Mouse (Mus musculus): Measurements from ENCODE around the gene Map3k13.

The Map3k13 gene

GRCm38 (mm10) chr16:21793875-21794696, at the start of gene Map3k13:
TSS of gene Map3k13 (plus strand) at chr16:21794346.
- peak; percentile 93 to 98 for DNase-seq (ENCODE audit: low spot score in 2 of 2)

- no peak for DNase-seq (ENCODE audit: low spot score in 2 of 2)
Observed at GRCm38 (mm10) chr16:21758447-21758846, 35.7 kb upstream of the Map3k13 start.

- peak in 1 of 2 experiments; percentile 45 for DNase-seq (ENCODE audit: low spot score in 2 of 2)
Observed at GRCm38 (mm10) chr16:21768255-21768654, 25.9 kb upstream of the Map3k13 start.

GRCm38 (mm10) chr16:21769667-21770066, 24.5 kb upstream of the Map3k13 start:
- DNase-seq (ENCODE audit: low spot score in 2 of 2) = peak in 1 of 2 experiments; percentile 43

- DNase-seq (ENCODE audit: low spot score in 2 of 2) = no peak
Observed at GRCm38 (mm10) chr16:21774725-21775124, 19.4 kb upstream of the Map3k13 start.

GRCm38 (mm10) chr16:21778293-21778866, 15.8 kb upstream of the Map3k13 start:
- DNase-seq (ENCODE audit: low spot score in 2 of 2) = no peak

GRCm38 (mm10) chr16:21779149-21779548, 15.0 kb upstream of the Map3k13 start:
- no peak for DNase-seq (ENCODE audit: low spot score in 2 of 2)

GRCm38 (mm10) chr16:21781277-21781676, 12.9 kb upstream of the Map3k13 start:
- no peak for DNase-seq (ENCODE audit: low spot score in 2 of 2)

GRCm38 (mm10) chr16:21781895-21782294, 12.3 kb upstream of the Map3k13 start:
- DNase-seq (ENCODE audit: low spot score in 2 of 2) = no peak

GRCm38 (mm10) chr16:21782807-21783206, 11.3 kb upstream of the Map3k13 start:
- no peak for DNase-seq (ENCODE audit: low spot score in 2 of 2)

GRCm38 (mm10) chr16:21785000-21785399, 9.1 kb upstream of the Map3k13 start:
- no peak for DNase-seq (ENCODE audit: low spot score in 2 of 2)

- no peak for DNase-seq (ENCODE audit: low spot score in 2 of 2)
Observed at GRCm38 (mm10) chr16:21786317-21786716, 7.8 kb upstream of the Map3k13 start.

- DNase-seq (ENCODE audit: low spot score in 2 of 2) = peak; percentile 54 to 72
Observed at GRCm38 (mm10) chr16:21787516-21788353, 6.4 kb upstream of the Map3k13 start, which contains the start of gene Ehhadh. TSS of gene Ehhadh (minus strand) at chr16:21787807.

- no peak for DNase-seq (ENCODE audit: low spot score in 2 of 2)
Observed at GRCm38 (mm10) chr16:21788581-21788980, 5.6 kb upstream of the Map3k13 start.

GRCm38 (mm10) chr16:21789180-21789579, 5.0 kb upstream of the Map3k13 start:
- no peak for DNase-seq (ENCODE audit: low spot score in 2 of 2)

- no peak for DNase-seq (ENCODE audit: low spot score in 2 of 2)
Observed at GRCm38 (mm10) chr16:21790469-21790868, 3.7 kb upstream of the Map3k13 start.

GRCm38 (mm10) chr16:21791779-21792178, 2.4 kb upstream of the Map3k13 start:
- peak in 1 of 2 experiments; percentile 40 for DNase-seq (ENCODE audit: low spot score in 2 of 2)

- peak in 1 of 2 experiments; percentile 55 for DNase-seq (ENCODE audit: low spot score in 2 of 2)
Observed at GRCm38 (mm10) chr16:21793080-21793810, 901 bp upstream of the Map3k13 start.

GRCm38 (mm10) chr16:21794697-21795045, 525 bp downstream of the Map3k13 start:
- DNase-seq (ENCODE audit: low spot score in 2 of 2) = no peak

GRCm38 (mm10) chr16:21795071-21795470, 925 bp downstream of the Map3k13 start:
- no peak for DNase-seq (ENCODE audit: low spot score in 2 of 2)

- no peak for DNase-seq (ENCODE audit: low spot score in 2 of 2)
Observed at GRCm38 (mm10) chr16:21804258-21804657, 10.1 kb downstream of the Map3k13 start.

- DNase-seq (ENCODE audit: low spot score in 2 of 2) = no peak
Observed at GRCm38 (mm10) chr16:21806892-21807291, 12.7 kb downstream of the Map3k13 start.
